Mouse (Mus musculus) MEL (cell line): ENCODE results near the gene Ahsa2.

Experiments
- CTCF ChIP-seq, 3 experiments: IDR thresholded peaks in 2 of 3; conservative IDR thresholded peaks in 1 of 3; 2 replicates each; pipeline ENCODE4 v1.5.1; 2011 to 2012; ENCODE audit warnings: low read length in 3 of 3, low read depth in 2 of 3, mild to moderate bottlenecking in 2 of 3, improper control_type of control experiment in 1 of 3, inconsistent platforms in 1 of 3, mixed read lengths in 1 of 3, moderate library complexity in 1 of 3; ENCODE audit not compliant: control insufficient read depth in 1 of 3, insufficient read depth in 1 of 3, poor library complexity in 1 of 3, severe bottlenecking in 1 of 3
- EP300 ChIP-seq, 2 experiments: IDR thresholded peaks; 2 replicates each; pipeline ENCODE4 v1.6.1; 2011; ENCODE audit warnings: improper control_type of control experiment in 2 of 2, low read length in 2 of 2, low read depth in 1 of 2, mild to moderate bottlenecking in 1 of 2
- MEF2A ChIP-seq: IDR thresholded peaks from 2 replicates; pipeline ENCODE4 v1.6.1; 2014; ENCODE audit warnings: low read depth, mild to moderate bottlenecking, inconsistent platforms, low read length, improper control_type of control experiment; ENCODE audit not compliant: poor library complexity, insufficient replicate concordance, severe bottlenecking; ENCODE audit errors: extremely low read depth
- POLR2A ChIP-seq, 2 experiments: IDR thresholded peaks; 2 replicates each; pipeline ENCODE4 v1.6.1; 2011 to 2012; ENCODE audit warnings: low read length in 2 of 2, mild to moderate bottlenecking in 2 of 2, control low read depth in 1 of 2, improper control_type of control experiment in 1 of 2, low read depth in 1 of 2, moderate library complexity in 1 of 2; ENCODE audit not compliant: control insufficient read depth in 1 of 2, insufficient read depth in 1 of 2, poor library complexity in 1 of 2
- TBP ChIP-seq: IDR thresholded peaks from 2 replicates; pipeline ENCODE4 v1.8.0; 2011; ENCODE audit warnings: low read depth, low read length, improper control_type of control experiment
- TCF12 ChIP-seq: IDR thresholded peaks from 2 replicates; pipeline ENCODE4 v1.6.1; 2014; ENCODE audit warnings: low read depth, mild to moderate bottlenecking, inconsistent platforms, low read length, improper control_type of control experiment, moderate library complexity
- ZC3H11A ChIP-seq: IDR thresholded peaks from 2 replicates; pipeline ENCODE4 v1.6.1; 2012; ENCODE audit warnings: low read depth, mild to moderate bottlenecking, inconsistent platforms, low read length, improper control_type of control experiment
- ZMIZ1 ChIP-seq: IDR thresholded peaks from 2 replicates; pipeline ENCODE4 v1.6.1; 2012; ENCODE audit warnings: low read depth, mild to moderate bottlenecking, inconsistent platforms, low read length, improper control_type of control experiment, moderate library complexity

DNA sequence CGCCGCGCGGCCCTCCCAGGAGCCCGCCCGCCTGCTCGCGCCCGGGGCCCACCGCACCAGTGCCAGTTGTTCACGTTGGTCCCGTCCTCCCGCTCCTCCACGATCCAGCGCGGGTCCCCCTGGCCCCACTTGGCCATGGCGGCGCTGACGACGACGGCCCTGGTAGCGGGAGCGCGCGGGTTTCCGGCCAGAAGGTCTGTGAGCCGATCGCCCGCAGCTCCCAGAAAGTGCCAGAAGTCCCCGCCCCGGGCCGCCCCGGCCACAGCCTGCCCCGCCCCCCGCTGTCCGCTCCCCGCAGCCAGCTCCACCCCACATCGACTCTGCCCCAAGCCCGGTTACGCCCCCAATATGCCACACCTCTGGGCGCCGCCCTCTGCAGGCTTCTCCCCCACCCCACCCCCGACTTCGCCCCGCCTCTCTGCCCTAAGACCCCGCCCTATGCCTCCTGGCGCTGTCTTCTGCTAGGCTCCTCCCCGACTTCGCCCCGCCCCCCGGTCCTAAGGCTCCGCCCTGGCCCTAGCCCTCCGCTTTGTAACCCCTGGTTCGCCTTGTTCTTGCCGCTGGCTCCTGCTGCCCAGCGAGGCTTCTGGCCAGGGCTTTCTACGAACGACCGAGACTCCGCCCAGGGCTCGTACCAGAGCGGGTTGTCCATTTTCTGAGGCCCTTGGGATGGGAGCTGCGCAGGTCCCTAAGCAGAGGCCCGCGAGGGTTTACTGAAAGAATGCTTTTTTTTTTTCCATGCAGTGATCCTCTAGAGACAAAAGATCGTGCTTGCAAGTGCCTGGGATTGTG is at the start of gene Ahsa2:
- TF ChIP-seq MEF2A (no peak), CTCF (IDR thresholded peaks at IDR 0.05 in 2 of 3, conservative IDR thresholded peaks at IDR 0.05 in 1 of 3; ENCODE audit: control insufficient read depth in 1 of 3, insufficient read depth in 1 of 3, low read depth in 2 of 3, low read length in 3 of 3, poor library complexity in 1 of 3, severe bottlenecking in 1 of 3) (no peak), TCF12 (0 out of 2 replicates have a peak, but pooled peaks have one; percentile 13), ZMIZ1 (0 out of 2 replicates have a peak, but pooled peaks have one; percentile 72), POLR2A (IDR thresholded peaks at IDR 0.05; ENCODE audit: control insufficient read depth in 1 of 2, insufficient read depth in 1 of 2, low read depth in 1 of 2, low read length in 2 of 2, poor library complexity in 1 of 2) (peak; percentile 59 to 68; a peak in 2 of 4 replicates), TBP (no peak), ZC3H11A (no peak), EP300 (IDR thresholded peaks at IDR 0.05; ENCODE audit: low read depth in 1 of 2, low read length in 2 of 2) (no peak)
